In the genomic region with DNA sequence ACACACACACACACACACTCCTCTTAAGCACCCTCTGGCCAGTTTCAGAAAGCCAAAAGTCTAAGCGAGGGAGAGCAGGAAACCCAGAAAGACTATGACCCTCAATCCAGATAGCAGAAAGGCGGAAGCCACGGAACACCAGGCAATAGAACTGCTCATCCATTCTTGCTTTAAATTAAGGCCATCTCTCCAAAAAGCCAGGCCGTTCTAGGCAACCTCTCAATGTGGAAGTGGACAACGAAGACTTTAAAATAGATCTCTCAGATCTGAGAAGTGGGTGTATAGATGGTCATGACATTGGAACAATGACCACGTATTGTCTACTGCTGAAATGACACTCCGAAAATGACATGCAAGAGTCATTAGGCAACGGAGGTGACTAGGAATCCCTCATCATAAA, we compare ENCODE assay signal across 20 mouse cellular contexts. TPM values are rescaled to one million over a fixed set of nuclear protein-coding genes. Genes with fewer than 3 reads are reported as not detected.
A peak's percentile ranks its signal among the peaks of the same experiment; 100 is the strongest.
DNase-seq lines count a peak whose midpoint lies in the region; ATAC-seq lines count a peak whose summit lies in the region.
"Had no signal": no experiment of that assay in that cellular context is flagged by ENCODE, and none has a peak within 500 bp of the region (broad histone marks: within the 10 kb centered on the region; RNA-seq: fewer than 3 reads in every experiment).

No protein-coding gene starts in this region.

- H3K4me2 ChIP-seq in embryonic facial prominence, embryonic 13.5 days: peak overlapping the region; percentile 87; the same call in 1 of the 2 replicates
- H3K4me2 ChIP-seq in neural tube, embryonic 15.5 days: no peak overlapping the region

- ATAC-seq in embryonic facial prominence, embryonic 13.5 days (ENCODE audit: insufficient number of reproducible peaks, insufficient read depth, low FRiP score, low TSS enrichment, low read depth): no peak
- no peak for ATAC-seq in megakaryocyte, adult 5-6 weeks (ENCODE audit: poor library complexity, severe bottlenecking)
- no peak for ATAC-seq in neural tube, embryonic 15.5 days (ENCODE audit: low FRiP score)
- ATAC-seq: forebrain, embryonic 15.5 days; inflammation-experienced regulatory T-cells, adult 6 months; intestine, postnatal 0 days had no signal

- H3K36me3 ChIP-seq in embryonic facial prominence, embryonic 13.5 days: no peaks in the 10 kb centered on the region
- H3K36me3 ChIP-seq in embryonic facial prominence, embryonic 10.5 days (replicated peaks): no peaks in the 10 kb centered on the region
- no peaks in the 10 kb centered on the region for H3K36me3 ChIP-seq in megakaryocyte, embryonic 14.5 days (replicated peaks; ENCODE audit: low read length)
- no peaks in the 10 kb centered on the region for H3K36me3 ChIP-seq in neural tube, embryonic 15.5 days
- H3K36me3 ChIP-seq: embryonic facial prominence, embryonic 15.5 days; forebrain, embryonic 15.5 days; heart, embryonic 13.5 days; hindbrain, embryonic 15.5 days had no signal

- H3K9me3 ChIP-seq in embryonic facial prominence, embryonic 13.5 days: no peaks in the 10 kb centered on the region
- no peaks in the 10 kb centered on the region for H3K9me3 ChIP-seq in embryonic facial prominence, embryonic 10.5 days
- 0 out of 2 replicates have a peak, but pooled peaks cover 12% of the 10 kb centered on the region for H3K9me3 ChIP-seq in megakaryocyte, embryonic 14.5 days
- no peaks in the 10 kb centered on the region for H3K9me3 ChIP-seq in neural tube, embryonic 15.5 days (replicated peaks)
- H3K9me3 ChIP-seq: embryonic facial prominence, embryonic 15.5 days; forebrain, embryonic 15.5 days; heart, embryonic 13.5 days; hindbrain, embryonic 15.5 days had no signal

- DNase-seq in embryonic facial prominence, embryonic 10.5 days (ENCODE audit: low spot score): no peak
- DNase-seq in heart, adult 11 months: peak; percentile 46
- no peak for DNase-seq in heart, postnatal 4 days
- DNase-seq in neural tube, embryonic 10.5 days (ENCODE audit: extremely low spot score, low spot score): peak; percentile 24
- DNase-seq: adrenal gland, postnatal 10 days; cerebellum, adult 11 months; cerebellum, adult 8-10 months; gastrocnemius, postnatal 10 days; heart, postnatal 14 days had no signal

- no peak overlapping the region for H3K27ac ChIP-seq in embryonic facial prominence, embryonic 13.5 days
- H3K27ac ChIP-seq in embryonic facial prominence, embryonic 10.5 days (replicated peaks): no peak overlapping the region
- H3K27ac ChIP-seq in neural tube, embryonic 15.5 days (replicated peaks): no peak overlapping the region
- H3K27ac ChIP-seq: embryonic facial prominence, embryonic 15.5 days; forebrain, embryonic 15.5 days; heart, embryonic 13.5 days; hindbrain, embryonic 15.5 days had no signal

- peaks cover 96% of the 10 kb centered on the region for H3K27me3 ChIP-seq in embryonic facial prominence, embryonic 13.5 days
- peaks cover 100% of the 10 kb centered on the region for H3K27me3 ChIP-seq in embryonic facial prominence, embryonic 10.5 days (replicated peaks; ENCODE audit: low read depth, poor library complexity, severe bottlenecking)
- H3K27me3 ChIP-seq in megakaryocyte, embryonic 14.5 days (replicated peaks): peaks cover 83% of the 10 kb centered on the region
- peaks cover 85% of the 10 kb centered on the region for H3K27me3 ChIP-seq in neural tube, embryonic 15.5 days (replicated peaks)

- no peak overlapping the region for H3K9ac ChIP-seq in embryonic facial prominence, embryonic 13.5 days
- H3K9ac ChIP-seq in neural tube, embryonic 15.5 days (replicated peaks): no peak overlapping the region
- H3K9ac ChIP-seq: embryonic facial prominence, embryonic 15.5 days; forebrain, embryonic 15.5 days; heart, embryonic 13.5 days; hindbrain, embryonic 15.5 days had no signal

- no peak overlapping the region for H3K4me3 ChIP-seq in embryonic facial prominence, embryonic 13.5 days
- H3K4me3 ChIP-seq in embryonic facial prominence, embryonic 10.5 days: no peak overlapping the region
- H3K4me3 ChIP-seq in megakaryocyte, embryonic 14.5 days (replicated peaks): peak overlapping the region; percentile 12
- H3K4me3 ChIP-seq in neural tube, embryonic 15.5 days (replicated peaks): no peak overlapping the region
- H3K4me3 ChIP-seq: embryonic facial prominence, embryonic 15.5 days; erythroblast, embryonic 14.5 days; forebrain, embryonic 15.5 days; hindbrain, embryonic 15.5 days had no signal

- 4% methylated on average over 8 of the region's 8 CpGs for WGBS in embryonic facial prominence, embryonic 13.5 days
- 5% methylated on average over 8 of the region's 8 CpGs for WGBS in embryonic facial prominence, embryonic 10.5 days
- 4% methylated on average over 8 of the region's 8 CpGs for WGBS in neural tube, embryonic 15.5 days

- H3K4me1 ChIP-seq in embryonic facial prominence, embryonic 13.5 days: peaks cover 18% of the 10 kb centered on the region
- H3K4me1 ChIP-seq in embryonic facial prominence, embryonic 10.5 days: peaks cover 30% of the 10 kb centered on the region
- peaks cover 31% of the 10 kb centered on the region for H3K4me1 ChIP-seq in megakaryocyte, embryonic 14.5 days
- peaks cover 19% of the 10 kb centered on the region for H3K4me1 ChIP-seq in neural tube, embryonic 15.5 days

RNA-seq across cellular contexts. Expression of a gene that starts 19.1 kb away (rescaled TPM):
- 11.8 and 12.0 TPM in 2 replicates for polyA plus RNA-seq in embryonic facial prominence, embryonic 13.5 days (2015; fragmentation: Nextera tagmentation; extraction: Ambion mirVana)
- polyA plus RNA-seq in embryonic facial prominence, embryonic 10.5 days (2016; fragmentation: Nextera tagmentation; extraction: Ambion mirVana): 5.3 and 6.5 TPM in 2 replicates
- 1 to 10 TPM; 1.9 TPM for total RNA-seq in heart, postnatal 4 days (2021)
- polyA plus RNA-seq in megakaryocyte, embryonic 14.5 days (2012; ENCODE audit: insufficient read depth, low replicate concordance): 0.66 and 0.82 TPM in 2 replicates
- 1.9 and 6.6 TPM in 2 replicates for total RNA-seq in megakaryocyte, adult 5-6 weeks (2015)
- 1.7 and 1.8 TPM in 2 replicates for total RNA-seq in megakaryocyte, adult 5-6 weeks (2017)
- polyA plus RNA-seq in neural tube, embryonic 15.5 days (2015; fragmentation: Nextera tagmentation; extraction: Ambion mirVana): 16.8 and 21.0 TPM in 2 replicates

Comparison
In these comparisons a context has a peak if more than half of its experiments do, and no peak if none do; other contexts are left out.
1. DNase-seq: peak in heart, adult 11 months (single experiment) and neural tube, embryonic 10.5 days (single experiment); none in embryonic facial prominence, embryonic 10.5 days (single experiment) and heart, postnatal 4 days (single experiment).